Mouse (Mus musculus) heart, embryonic 10.5 days (tissue): ENCODE results near the gene Rpl19. TPM values are rescaled to one million over a fixed set of nuclear protein-coding genes. Genes with fewer than 3 reads are reported as not detected.

Experiments
- DNase-seq: peaks from one replicate; pipeline ENCODE4 v3.0.0-alpha.2; 2017; ENCODE audit warnings: low spot score
- H3K27ac ChIP-seq: fragments of 300-500 bp; sonication (generic); 2 replicates; pipeline ENCODE4 v1.5.1; 2016; ENCODE audit warnings: mild to moderate bottlenecking
- H3K27me3 ChIP-seq: fragments of 300-500 bp; sonication (generic); 2 replicates; pipeline ENCODE4 v1.6.1; 2016; ENCODE audit warnings: mild to moderate bottlenecking; ENCODE audit not compliant: poor library complexity, insufficient read depth, severe bottlenecking
- H3K36me3 ChIP-seq: fragments of 300-500 bp; sonication (generic); 2 replicates; pipeline ENCODE4 v1.6.1; 2016; ENCODE audit warnings: mild to moderate bottlenecking, moderate library complexity
- H3K4me1 ChIP-seq: fragments of 300-500 bp; sonication (generic); 2 replicates; pipeline ENCODE4 v1.6.1; 2016; ENCODE audit warnings: mild to moderate bottlenecking
- H3K4me3 ChIP-seq: fragments of 300-500 bp; sonication (generic); 2 replicates; pipeline ENCODE4 v1.5.1; 2016; ENCODE audit warnings: mild to moderate bottlenecking, moderate library complexity
- H3K9me3 ChIP-seq: fragments of 300-500 bp; sonication (generic); 2 replicates; pipeline ENCODE4 v1.6.1; 2016; ENCODE audit warnings: mild to moderate bottlenecking, moderate library complexity
- WGBS: fragments of 180-500 bp; shearing (Covaris S2); methylation state at CpG from one replicate; pipeline ENCODE4 v1.1.7; 2016; 5-methylcytosine and 5-hydroxymethylcytosine counted together
- polyA plus RNA-seq: library from polyadenylated mRNA; unstranded; fragments of >200 nt; fragmentation: Nextera tagmentation; extraction: Ambion mirVana; gene quantifications from 2 replicates; pipeline ENCODE4 v1.2.1, GENCODE M21; 2016

Gene Rpl19
- polyA plus RNA-seq, 1 experiment from 2014 or later = 1,011 TPM

DNA sequence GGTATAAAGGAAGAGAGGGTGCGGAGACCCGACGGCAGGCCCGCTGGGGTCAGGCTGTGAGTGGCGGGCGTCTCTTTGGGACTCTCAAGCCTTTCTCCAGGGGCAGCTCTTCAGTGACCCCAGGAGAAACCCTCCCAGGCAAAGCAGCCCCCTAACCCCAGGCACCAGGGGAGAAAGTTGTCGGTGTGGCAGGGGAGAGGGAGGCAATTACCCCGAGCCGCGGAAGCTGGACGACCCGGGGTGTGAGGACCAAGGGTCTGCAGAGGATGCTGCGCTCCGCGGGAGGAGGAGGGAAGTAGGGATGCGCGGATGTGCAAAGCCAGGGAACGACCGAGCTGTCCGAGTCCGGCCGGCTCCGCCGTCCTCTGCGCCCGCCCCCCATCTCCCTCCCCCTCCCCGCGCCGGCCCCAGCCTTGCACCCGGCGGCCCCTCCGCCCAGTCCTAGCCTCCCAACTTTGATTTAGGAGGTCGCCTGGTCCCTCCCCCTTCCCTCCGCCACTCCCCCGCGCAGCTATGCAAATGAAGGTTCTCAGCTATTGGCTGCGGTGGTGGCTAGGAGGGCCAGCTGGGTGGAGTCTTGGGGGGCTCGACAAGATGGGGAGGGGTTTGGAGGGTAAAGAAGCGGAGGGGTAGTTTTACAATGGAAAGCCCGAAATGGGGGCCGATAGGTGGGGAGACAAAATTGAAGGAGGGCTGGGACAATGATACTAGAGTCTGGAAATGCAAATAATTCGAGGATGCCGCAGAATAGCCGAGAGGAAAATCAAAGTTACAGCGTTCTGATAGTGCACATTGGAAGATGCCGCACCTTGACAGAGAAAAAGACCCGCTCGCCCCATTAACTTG lies 26.7 kb downstream of the Rpl19 start, which contains the start of gene Stac2:
Stac2 (minus strand) TSS at position 474 of the 846 bp plus-strand sequence.
- H3K27ac ChIP-seq = peak within 1 kb of the TSS; percentile 76
- peak within 1 kb of the TSS; percentile 63 for H3K4me3 ChIP-seq
- no peaks in the 10 kb centered on the region for H3K36me3 ChIP-seq
- DNase-seq = peak; percentile 89
- no peaks in the 10 kb centered on the region for H3K9me3 ChIP-seq
- peaks cover 78% of the 10 kb centered on the region for H3K27me3 ChIP-seq
- peaks cover 43% of the 10 kb centered on the region for H3K4me1 ChIP-seq
- WGBS = 2% methylated on average over 45 of the region's 48 CpGs

GRCm38 (mm10) chr11:98057466-98057865 lies 31.0 kb downstream of the Rpl19 start:
- WGBS = 23% methylated on average over 9 of the region's 9 CpGs
- Histone ChIP-seq H3K27me3 (peaks cover 52% of the 10 kb centered on the region), H3K27ac (peak overlapping the region; percentile 43; the same call in 1 of the 2 replicates), H3K4me1 (peaks cover 24% of the 10 kb centered on the region), H3K36me3 (no peaks in the 10 kb centered on the region), H3K4me3 (peak overlapping the region; percentile 27; the same call in 1 of the 2 replicates), H3K9me3 (no peaks in the 10 kb centered on the region)
- no peak for DNase-seq

DNA sequence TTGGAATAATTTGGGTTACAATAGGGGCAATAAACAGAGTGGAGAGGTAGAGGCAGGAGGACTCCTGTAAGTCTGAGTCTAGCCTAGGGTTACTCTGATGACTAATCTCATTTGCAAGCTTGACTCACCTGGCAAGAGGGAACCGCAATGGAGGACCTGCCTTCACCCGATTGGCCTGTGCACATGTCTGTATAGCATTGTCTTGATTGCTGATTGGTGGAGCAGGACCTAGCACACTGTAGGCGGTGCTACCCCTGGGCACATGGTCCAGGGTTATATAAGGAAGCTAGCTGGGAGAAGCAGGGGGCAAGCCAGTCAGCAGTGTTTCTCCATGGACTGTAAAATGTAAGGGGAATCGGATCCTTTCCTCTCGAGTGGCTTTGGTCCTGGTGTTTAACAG lies 31.5 kb downstream of the Rpl19 start:
- WGBS = 78% methylated on average over 5 of the region's 5 CpGs
- no peak overlapping the region for H3K4me3 ChIP-seq
- no peaks in the 10 kb centered on the region for H3K9me3 ChIP-seq
- no peaks in the 10 kb centered on the region for H3K36me3 ChIP-seq
- peaks cover 19% of the 10 kb centered on the region for H3K4me1 ChIP-seq
- H3K27me3 ChIP-seq = peaks cover 47% of the 10 kb centered on the region
- no peak overlapping the region for H3K27ac ChIP-seq
- DNase-seq = no peak

- peaks cover 15% of the 10 kb centered on the region for H3K4me1 ChIP-seq
- no peaks in the 10 kb centered on the region for H3K9me3 ChIP-seq
- H3K4me3 ChIP-seq = no peak overlapping the region
- DNase-seq = no peak
- H3K27me3 ChIP-seq = peaks cover 30% of the 10 kb centered on the region
- 73% methylated on average over 7 of the region's 7 CpGs for WGBS
- H3K36me3 ChIP-seq = no peaks in the 10 kb centered on the region
- no peak overlapping the region for H3K27ac ChIP-seq
These were observed 33.2 kb downstream of the Rpl19 start for GRCm38 (mm10) chr11:98059662-98060061.

DNA sequence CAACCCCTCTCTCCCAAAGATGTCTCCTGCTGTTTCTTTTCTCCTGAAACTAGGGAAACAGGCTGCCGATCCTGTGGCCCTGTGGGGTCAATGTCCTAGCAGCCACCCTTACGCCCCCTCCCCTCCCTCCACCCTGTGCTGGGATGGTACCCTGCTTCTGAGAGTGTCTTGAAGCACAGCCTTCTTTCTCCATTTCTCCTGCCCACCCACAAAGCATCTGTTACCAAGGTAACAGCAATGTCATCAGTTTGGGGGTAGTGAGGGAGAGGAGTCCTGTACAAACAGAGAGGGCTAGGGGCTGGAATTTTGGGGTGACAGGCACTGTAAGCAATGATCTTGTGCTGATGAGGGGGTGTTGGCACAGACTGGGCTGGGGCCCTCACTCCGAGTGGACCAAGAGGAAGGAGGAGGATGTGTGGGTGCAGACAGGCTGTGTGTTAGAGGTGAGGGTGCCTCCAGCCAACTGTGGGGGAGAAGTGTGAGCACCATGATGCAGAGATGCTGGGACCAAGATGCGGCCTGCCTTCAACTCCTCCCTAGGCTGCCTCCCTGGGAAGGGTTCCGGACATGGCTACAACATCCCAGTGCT lies 33.7 kb downstream of the Rpl19 start:
- no peak for DNase-seq
- Histone ChIP-seq H3K4me1 (peaks cover 15% of the 10 kb centered on the region), H3K27me3 (peaks cover 25% of the 10 kb centered on the region), H3K4me3 (no peak overlapping the region), H3K36me3 (no peaks in the 10 kb centered on the region), H3K27ac (no peak overlapping the region), H3K9me3 (no peaks in the 10 kb centered on the region)
- 65% methylated on average over 5 of the region's 5 CpGs for WGBS

DNA sequence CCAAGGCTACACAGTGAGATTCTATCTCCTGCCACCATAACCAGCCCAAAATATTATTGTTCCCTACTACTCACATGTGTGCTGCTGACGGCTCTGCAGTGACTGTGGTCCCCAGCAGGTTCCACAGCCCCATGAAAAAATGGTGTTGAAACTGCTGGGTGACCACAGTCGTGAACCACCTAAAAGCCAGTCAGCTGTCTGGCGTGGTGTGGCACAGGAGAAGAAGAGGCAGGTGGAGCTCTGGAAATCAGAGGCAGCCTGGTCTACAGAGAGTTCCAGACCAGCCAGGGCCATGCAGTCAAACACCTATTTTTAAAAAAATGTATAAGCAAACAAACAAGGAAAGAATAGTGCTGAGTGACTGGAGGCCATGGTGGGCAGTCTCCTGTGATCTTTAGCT lies 34.9 kb downstream of the Rpl19 start:
- Histone ChIP-seq H3K4me1 (peaks cover 15% of the 10 kb centered on the region), H3K9me3 (no peaks in the 10 kb centered on the region)
- WGBS = 59% methylated on average over 3 of the region's 3 CpGs

DNA sequence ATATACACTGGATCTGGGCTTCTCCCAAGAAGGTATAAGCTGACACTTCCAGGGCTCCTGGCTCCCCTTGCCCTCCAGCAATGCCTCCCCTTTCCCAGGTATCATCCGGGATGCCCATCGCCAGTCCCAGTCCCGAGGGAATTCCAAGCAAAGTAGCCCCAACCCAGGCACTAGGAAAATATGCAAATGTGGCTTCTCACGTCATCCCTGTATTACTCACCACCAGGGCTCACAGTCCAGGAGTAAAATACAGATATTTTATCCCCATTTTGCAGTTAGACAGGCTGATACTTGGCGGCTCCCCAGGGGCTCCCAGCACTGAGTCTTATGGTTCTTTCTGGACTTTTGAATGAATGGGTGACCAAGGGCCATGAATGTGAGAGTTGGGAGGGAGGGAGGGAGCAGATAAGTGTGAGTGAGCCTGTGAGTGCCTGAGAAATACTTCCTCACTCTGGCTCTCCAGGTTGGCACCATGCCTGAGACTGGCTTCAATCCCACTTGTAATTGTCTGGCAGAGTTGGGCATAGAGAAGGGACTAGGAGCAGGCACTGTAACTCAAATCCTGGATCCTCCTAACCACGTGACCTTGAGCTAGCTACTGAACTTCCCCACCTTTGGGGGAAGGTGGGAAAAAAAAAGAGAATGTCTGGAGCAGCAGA lies 35.5 kb downstream of the Rpl19 start:
- H3K4me3 ChIP-seq = no peak overlapping the region
- H3K27ac ChIP-seq = no peak overlapping the region
- WGBS = 54% methylated on average over 6 of the region's 6 CpGs
- H3K9me3 ChIP-seq = no peaks in the 10 kb centered on the region
- no peaks in the 10 kb centered on the region for H3K36me3 ChIP-seq
- peaks cover 17% of the 10 kb centered on the region; the same call in 1 of the 2 replicates for H3K27me3 ChIP-seq
- no peak for DNase-seq
- H3K4me1 ChIP-seq = peaks cover 14% of the 10 kb centered on the region

More for the DNA sequence above, 34.9 kb downstream of the Rpl19 start:
- Histone ChIP-seq H3K4me3 (no peak overlapping the region), H3K27ac (no peak overlapping the region), H3K27me3 (peaks cover 17% of the 10 kb centered on the region; the same call in 1 of the 2 replicates), H3K36me3 (no peaks in the 10 kb centered on the region)
- no peak for DNase-seq

DNA sequence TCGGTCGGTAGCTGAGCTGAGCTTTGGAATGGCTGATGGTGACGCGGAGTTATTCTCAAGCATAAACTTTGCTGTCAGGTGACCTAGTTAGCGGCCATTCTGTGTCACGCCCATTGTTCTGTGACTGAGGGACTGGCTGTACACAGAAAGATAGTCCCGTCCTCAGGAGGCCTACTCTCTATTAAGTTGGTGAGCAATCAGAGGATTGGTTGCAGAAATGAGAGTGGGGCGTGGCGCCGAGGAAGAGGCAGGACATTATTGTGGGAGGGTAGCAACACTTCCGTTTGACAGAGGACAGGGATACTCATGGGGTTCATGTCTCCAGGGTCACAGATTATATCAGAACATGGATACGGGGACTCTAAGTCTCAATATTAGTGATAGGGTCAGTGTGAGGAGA lies 39.7 kb downstream of the Rpl19 start:
- WGBS = 83% methylated on average over 12 of the region's 12 CpGs
- H3K27me3 ChIP-seq = no peaks in the 10 kb centered on the region

GRCm38 (mm10) chr11:98067255-98067654 lies 40.7 kb downstream of the Rpl19 start:
- no peaks in the 10 kb centered on the region for H3K36me3 ChIP-seq
- no peak for DNase-seq
- no peak overlapping the region for H3K27ac ChIP-seq
- no peaks in the 10 kb centered on the region for H3K4me1 ChIP-seq
- no peak overlapping the region for H3K4me3 ChIP-seq
- no peaks in the 10 kb centered on the region for H3K27me3 ChIP-seq
- 85% methylated on average over 21 of the region's 21 CpGs for whole genome bisulfite sequencing
- H3K9me3 ChIP-seq = no peaks in the 10 kb centered on the region

More for the DNA sequence above, 39.7 kb downstream of the Rpl19 start:
- Histone ChIP-seq H3K9me3 (no peaks in the 10 kb centered on the region), H3K4me3 (no peak overlapping the region), H3K4me1 (no peaks in the 10 kb centered on the region), H3K36me3 (no peaks in the 10 kb centered on the region), H3K27ac (no peak overlapping the region)
- DNase-seq = no peak

DNA sequence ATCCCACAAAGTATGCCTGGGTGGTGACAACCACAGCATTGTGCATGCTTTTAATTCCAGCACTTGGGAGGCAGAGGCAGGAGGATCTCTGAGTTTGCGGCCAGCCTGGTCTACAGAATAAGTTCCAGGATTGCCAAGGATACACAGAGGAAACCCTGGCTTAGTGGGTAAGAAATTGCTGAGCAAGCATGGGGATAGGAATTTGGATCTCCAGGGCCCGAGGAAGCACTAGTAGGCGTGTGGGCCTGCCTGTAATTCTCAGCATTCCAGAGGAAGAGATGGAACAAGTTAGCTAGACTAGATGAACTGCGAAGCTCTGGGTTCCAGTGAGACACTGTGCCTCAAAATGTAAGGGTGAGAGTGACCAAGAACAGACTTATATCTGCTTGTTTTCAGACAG lies 46.9 kb downstream of the Rpl19 start:
- H3K36me3 ChIP-seq = no peaks in the 10 kb centered on the region
- WGBS = 78% methylated on average over 4 of the region's 4 CpGs
- H3K27me3 ChIP-seq = no peaks in the 10 kb centered on the region
- peaks cover 19% of the 10 kb centered on the region for H3K4me1 ChIP-seq
- no peak for DNase-seq
- no peaks in the 10 kb centered on the region for H3K9me3 ChIP-seq
- no peak overlapping the region for H3K27ac ChIP-seq
- H3K4me3 ChIP-seq = no peak overlapping the region

DNA sequence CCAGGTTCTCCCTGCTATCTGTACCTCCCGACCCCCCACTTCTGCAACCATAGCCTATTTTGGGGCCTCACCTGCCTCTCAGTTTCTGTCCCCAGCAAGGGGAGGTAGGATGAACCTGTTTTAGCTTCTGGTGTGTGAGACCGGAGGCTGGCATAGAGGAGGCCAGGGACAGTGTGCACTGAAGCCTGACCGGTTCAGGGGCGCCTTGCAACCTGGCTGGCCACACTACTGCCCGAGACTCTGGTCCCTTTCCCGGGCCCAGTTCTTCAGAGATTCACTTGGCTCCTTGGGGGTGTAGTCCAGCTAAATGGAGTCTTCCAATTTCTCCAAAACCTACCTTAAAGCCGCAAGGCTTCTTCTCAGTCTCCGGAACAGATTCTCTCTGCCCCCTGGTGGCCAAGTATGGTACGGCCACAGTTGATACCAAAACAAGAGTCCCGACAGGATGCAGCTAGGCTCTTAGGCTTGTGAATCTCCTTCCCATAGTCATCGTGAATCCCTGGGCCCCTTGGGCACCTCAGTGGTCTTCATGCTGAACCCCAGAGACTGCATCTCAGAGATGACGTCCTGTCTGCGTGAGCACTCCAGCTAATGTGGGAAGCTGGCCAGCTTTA lies 48.8 kb downstream of the Rpl19 start:
- peak; percentile 91 for DNase-seq
- no peaks in the 10 kb centered on the region for H3K36me3 ChIP-seq
- H3K4me1 ChIP-seq = peaks cover 19% of the 10 kb centered on the region
- no peaks in the 10 kb centered on the region for H3K27me3 ChIP-seq
- H3K27ac ChIP-seq = no peak overlapping the region; the same call in 1 of the 2 replicates
- H3K4me3 ChIP-seq = peak overlapping the region; percentile 32; the same call in 1 of the 2 replicates
- H3K9me3 ChIP-seq = no peaks in the 10 kb centered on the region
- WGBS = 18% methylated on average over 13 of the region's 13 CpGs

DNA sequence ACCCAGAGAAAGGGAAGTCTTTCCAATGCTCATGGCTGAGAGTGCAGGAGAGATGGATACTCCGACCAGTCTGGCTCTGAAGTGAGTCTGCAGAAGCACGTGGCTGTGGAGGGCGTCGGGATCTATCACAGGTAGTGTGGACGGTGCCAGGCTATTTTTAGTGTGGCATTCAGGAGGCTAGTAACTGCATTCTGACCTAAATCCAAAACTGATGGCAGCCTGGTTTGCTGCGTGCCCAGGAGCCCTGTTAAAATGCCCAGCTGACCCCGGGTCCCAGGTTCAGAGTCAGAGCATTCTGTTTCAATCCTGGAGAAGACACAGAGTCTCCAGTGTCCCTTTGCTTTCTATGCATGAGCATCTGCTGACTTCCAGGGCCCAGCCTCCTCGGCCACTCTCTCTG lies 50.6 kb downstream of the Rpl19 start:
- Histone ChIP-seq H3K4me3 (no peak overlapping the region), H3K4me1 (peaks cover 19% of the 10 kb centered on the region), H3K36me3 (peaks cover 6% of the 10 kb centered on the region; the same call in 1 of the 2 replicates), H3K27me3 (no peaks in the 10 kb centered on the region), H3K9me3 (no peaks in the 10 kb centered on the region), H3K27ac (no peak overlapping the region)
- peak; percentile 64 for DNase-seq
- WGBS = 65% methylated on average over 8 of the region's 8 CpGs
